Mouse (Mus musculus) ES-CJ7 (cell line): ENCODE results near the gene Olfr12.

Source experiments
- DNase-seq: peaks from one replicate; pipeline ENCODE4 v3.0.0; 2011; ENCODE audit warnings: low read depth, low spot score

Olfr12 gene

DNA sequence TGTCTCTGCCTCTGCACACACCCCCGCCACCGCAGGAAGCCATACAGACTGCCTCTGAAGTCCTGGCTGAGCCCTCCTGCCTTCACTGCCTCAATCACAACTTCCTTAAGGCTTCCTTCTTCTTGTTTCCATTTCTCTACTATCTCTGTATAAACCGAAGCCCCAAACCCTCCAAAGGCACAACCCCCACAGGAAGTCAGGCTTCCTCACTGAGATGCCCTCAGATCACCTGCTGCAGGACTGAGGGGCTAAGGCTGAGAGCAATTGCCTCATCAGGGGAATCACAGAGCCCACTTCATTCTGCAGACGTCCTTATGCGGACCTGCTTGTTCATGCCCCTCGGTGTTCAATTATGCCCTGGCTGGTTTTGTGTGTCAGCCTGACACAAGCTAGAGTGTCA lies 22.8 kb downstream of the Olfr12 start:
- DNase-seq = no peak

DNA sequence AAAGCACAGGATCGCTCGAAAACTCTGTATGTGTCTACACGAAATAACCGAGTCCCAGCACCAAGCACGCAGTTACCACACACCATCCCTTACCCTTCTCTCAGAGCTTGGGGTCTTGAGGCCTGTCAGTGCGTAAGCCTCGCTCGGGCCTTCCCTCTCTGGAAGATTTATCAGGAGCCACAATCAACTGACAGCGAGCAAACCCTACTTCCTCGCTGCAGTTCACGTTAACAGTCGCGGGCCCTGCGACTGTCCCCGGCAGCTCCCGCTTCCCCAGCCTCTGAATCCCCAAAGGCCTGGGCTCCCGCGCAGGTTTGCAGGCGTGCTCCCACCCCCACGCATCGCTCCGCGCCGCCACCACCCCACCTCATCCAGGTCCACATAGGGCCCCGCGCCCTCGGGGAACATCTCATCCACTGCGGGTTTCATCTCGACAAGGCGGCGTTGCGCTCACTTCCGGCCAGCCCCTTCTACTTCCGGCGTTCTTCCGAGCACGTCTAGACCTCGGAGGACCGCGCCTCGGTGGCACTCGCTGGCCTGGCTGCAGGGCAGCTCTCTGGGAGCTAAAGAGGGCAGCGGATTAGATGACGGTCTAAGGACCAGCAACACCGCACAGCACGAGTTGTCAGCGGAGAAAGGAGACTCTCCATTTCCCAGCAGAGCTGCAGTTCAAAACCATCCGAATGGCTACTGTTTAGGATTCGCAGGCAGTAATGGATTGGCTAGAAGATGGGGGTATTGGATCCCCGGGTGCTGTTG lies 24.1 kb downstream of the Olfr12 start, which contains the start of gene Cops9:
Gene Cops9 (minus strand): TSS at position 472 of the 759 bp plus-strand sequence.
- DNase-seq = peak; percentile 90

DNA sequence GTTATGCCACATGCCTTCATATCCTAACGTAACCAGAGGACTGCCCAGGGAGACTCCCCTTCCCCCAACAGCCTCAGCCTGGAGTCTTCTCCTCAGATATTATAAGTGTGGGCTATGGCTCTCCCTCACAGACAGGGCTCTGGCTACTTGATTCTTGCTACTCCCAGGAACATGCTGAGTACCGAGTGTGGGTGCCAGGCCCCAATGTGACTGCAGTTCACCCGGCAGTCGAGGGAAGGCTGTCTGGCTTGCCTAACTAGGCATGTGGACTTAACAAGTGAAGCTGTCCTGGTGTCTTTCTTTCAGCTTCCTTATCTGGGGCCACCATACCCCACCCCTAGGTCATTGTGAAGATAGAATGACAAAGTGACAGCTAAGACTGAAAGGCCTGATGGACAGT lies 26.1 kb downstream of the Olfr12 start:
- no peak for DNase-seq

DNA sequence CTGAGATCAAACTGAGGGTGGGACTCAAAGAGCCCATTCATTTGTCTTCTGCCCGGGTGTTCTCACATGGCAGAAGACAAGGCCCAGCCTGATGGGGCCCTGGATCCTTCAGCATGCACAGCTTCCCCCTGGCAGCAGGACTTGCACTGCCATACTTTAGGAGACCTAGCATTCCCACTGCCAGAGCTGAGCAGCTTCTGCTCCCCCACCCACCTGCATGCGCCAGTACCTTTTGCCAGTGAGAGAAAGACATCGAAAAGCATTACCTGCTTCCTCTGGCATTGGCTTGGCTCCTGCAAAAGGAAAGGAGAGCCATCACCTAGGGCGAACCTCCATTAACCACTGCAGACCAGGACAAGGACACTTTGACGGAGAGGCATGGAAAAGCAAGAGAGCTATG lies 27.3 kb downstream of the Olfr12 start:
- DNase-seq = no peak

DNA sequence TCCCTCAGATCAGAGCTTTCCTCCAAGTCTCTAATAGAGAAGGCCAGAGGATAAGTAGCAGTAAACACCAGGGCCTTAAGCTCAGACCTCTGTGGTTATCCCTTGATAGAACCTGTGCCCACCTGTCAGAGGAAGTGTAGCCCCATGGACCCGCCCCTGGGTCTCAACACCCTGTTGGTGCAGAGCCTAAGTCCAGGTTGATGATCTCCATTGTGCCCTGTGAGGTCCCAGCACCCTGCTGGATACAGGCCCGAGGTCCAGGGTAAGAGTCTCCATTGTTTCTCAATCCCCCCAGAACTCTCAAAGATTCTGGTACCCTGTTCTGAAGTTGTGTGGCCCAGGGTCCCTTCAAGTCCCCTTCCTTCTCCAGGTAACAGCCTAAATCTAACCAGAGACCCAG lies 28.5 kb downstream of the Olfr12 start:
- DNase-seq = no peak

DNA sequence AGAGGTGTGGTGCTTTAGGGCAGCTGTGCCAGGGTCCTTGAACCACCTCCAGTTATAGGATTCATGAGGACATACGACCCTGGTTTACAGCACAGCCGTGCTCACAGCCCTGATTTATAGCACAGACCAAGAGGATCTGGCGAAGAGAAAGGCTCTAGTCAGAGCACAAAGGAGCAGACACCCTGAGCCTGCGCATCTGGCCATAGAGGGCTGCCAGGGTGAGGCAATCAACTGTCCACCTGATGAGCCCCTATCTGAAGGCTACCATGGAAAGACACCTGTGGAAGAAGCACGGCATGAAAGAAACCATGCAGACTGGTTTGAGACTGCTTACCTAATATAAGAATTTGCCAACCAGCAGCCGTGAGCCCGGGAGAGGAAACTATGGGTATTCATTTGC lies 29.0 kb downstream of the Olfr12 start:
- DNase-seq = no peak

DNA sequence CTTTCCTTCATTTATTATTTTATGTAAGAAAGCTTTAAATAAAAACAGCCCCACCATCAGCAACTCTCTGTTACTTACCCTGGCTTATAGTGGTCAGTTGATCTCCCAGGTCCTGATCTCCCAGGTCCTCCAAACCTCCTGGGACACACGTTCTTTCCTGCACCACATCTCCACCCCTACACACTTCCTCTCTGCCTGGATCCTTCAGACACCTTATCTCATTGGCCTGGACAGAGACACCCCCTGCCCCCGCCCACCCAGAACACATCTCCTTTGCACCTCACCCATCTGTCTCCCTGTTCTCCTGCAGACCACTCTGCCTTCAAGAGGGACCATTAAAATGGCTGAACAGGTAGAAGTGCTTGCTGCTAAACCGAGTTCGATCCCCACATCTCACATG lies 29.4 kb downstream of the Olfr12 start:
- no peak for DNase-seq

DNA sequence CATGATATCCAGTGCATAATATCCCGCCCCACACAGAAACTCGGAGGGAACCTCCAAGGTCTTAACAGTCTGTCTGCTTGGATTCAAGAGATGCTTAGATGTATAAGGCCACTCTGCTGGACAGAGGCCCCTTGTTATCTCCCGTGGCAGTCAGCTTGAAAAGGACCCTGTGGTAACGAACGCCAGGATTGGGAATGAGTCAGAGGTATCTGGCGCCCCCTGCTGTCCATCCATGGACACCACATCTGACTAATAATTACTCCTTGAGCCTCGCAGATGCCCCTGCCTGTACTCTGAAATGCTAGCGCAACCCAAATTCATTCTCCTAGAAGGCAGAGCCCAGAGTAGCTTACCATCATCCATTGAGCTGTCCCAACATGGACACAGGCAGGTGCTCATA lies 30.2 kb downstream of the Olfr12 start:
- DNase-seq = peak; percentile 84

DNA sequence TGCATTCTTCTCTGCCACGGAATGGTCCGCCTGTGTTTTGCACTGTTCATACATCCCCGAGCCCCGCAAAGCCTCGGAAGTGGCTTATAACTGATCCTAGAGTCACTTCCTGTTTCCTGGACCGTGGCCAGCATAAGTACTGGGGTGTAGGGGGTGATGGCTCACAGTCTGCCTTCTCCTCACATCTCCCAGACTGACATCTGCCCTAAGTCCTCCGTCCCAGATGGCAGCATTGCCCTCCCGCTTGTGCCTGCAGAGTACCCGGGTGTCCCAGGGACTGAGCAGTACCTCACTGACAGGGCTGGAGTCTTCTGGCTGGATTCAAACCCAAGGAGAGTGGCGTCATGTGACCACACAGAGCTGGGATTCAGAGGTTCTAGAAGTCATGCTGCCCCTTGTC lies 30.6 kb downstream of the Olfr12 start:
- DNase-seq = no peak

DNA sequence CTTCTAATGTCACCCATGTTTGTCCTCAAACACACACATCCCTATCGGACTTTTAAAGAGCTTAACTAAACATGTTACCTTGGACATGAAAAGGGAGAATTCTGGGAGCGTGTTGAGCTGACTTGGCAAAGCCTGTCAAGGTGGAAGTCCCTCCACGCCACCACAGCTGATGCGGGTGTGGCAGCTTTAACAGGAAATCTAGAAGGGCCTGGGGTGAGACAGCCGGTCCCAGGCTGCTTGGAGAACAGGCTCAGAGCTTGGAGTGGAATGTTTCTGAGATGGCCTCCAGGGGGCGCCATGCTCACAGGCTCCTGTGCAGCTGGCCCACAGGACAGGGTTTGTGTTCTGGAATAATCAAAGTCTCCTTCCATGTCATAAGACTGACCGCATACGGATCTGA lies 31.1 kb downstream of the Olfr12 start, which contains the start of gene Otos:
Gene Otos (minus strand): TSS at position 169 of the 400 bp plus-strand sequence.
- DNase-seq = peak; percentile 89

DNA sequence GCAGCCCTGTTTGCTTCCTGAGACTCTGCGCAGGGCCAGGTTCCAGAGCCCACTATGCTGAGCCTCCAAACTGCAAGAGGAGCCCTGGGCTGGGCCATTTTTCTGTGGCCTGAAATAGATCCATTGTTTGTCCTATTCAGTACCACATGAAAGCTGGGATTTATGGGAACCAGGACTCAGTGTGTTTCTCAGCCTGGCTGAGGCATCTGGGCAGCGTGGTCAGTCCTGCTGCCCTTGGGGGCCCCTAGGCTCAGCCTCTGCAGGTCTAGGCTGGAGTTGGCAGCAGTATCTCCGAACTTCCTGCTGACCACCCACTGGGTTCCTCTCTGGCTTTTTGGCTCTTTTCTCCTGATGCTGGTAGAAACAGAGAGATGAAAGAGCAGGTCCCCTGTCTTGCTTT lies 33.9 kb downstream of the Olfr12 start:
- no peak for DNase-seq

DNA sequence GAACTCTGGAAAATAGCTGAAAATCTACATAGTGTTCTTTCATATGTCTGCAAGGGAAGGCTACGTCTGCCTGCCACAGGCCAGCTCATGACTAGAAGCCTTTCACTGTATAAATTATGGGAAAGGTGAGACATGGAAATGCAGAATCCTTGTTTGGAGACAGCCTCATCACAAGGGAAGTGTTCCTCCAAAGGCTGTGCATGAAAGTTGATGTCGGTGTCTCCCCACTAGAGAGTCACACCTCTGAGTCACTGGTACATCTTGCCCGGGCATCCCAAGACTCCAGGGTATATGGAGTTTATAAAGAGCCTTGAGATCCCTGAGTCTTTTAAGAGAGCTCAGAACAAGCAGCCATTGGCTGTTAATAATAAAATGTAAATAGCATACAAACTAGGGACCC lies 35.6 kb downstream of the Olfr12 start:
- no peak for DNase-seq

DNA sequence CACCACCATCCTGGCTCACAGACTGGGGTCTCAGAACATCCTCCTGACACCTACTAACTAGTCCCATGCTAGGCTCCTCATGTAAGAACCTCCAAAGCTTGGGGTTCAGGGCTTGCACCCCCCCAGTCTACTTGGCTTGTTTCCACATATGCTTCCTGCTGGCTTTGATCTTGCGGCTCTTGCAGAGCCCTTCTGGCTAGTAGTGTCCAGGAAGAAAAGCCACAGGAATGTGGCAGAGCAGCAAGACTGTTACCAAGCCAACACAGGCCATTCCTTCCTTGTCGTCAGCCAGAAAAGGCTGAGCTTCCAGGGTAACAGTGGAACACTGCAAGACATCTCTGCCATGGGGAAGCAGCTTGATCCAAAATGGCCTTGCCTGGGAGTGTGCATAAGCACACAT lies 37.1 kb downstream of the Olfr12 start:
- DNase-seq = no peak

DNA sequence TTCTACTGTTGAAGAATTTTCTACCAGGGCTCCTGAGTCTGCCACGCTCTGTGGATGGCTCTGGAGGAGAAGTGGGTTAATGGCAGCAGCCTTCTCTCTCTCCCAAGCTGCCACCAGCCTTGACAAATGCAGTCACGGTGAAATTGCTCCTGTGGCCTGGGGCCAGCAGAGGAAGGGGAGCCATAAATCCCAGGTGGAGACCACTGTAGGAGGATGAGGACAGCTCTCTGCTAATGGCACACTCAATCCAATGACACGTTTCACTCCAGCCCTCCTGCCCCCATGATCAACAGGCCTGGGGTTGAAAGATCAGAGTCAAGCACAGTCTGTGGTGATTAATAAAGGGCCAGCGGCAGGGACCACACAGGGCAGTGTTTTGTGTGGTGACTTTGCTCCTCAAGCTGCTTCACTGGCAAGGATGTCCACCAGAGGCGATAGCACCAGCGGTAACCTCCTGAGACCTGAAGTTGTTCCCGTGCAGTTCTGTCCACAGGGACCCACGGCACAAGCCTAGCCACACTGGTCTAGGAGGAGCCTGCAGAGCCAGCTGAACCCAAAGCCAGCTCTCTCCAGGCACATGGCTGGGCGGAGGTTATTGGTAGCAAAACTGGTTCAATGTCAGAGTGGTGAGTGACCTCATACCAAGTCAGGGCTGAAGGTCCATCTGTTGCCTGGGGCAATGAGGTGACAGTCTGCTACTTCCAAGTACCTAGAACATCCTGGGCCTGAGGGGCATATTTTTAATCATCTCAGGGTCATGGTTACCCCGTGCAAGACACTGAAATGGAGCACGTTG lies 39.6 kb downstream of the Olfr12 start:
- no peak for DNase-seq

DNA sequence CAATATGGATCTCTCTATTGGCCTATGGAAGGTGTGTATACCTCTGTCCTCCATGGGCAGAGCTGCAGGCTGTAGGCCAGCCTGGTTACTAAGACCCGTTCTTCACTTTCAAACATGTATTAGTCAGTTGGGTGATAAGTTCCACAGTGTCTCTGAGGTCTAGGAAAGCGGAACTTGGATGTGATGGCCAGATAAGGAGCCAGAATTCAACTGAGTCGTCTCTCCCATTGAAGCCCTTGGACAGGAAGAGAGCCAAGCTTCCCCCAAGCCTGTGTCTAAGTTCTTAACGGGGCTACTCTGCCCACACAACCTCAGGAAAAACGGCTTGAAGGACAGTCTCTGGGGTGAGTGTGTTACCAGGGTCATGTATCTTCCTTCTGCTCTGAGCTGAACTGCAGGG lies 41.8 kb downstream of the Olfr12 start:
- no peak for DNase-seq

DNA sequence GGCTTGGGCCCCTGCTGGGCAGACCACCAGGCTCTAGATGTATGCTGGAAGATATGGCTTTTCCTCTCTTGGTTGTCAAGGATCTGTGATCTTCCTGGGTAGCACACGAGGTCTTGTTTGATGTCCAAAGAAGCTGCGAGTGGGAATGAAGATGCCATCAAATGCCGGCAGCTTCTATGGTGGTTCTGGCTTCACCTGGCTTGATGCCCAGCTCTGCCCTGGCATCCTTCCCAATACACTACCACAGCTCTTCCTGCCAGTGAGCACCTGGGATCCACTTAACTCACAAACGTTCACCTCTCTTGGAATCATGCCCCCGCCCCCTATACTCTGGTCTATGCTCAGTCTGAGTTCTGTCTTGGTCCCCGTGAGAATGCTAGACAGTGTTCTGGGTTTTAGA lies 49.5 kb downstream of the Olfr12 start:
- DNase-seq = no peak

DNA sequence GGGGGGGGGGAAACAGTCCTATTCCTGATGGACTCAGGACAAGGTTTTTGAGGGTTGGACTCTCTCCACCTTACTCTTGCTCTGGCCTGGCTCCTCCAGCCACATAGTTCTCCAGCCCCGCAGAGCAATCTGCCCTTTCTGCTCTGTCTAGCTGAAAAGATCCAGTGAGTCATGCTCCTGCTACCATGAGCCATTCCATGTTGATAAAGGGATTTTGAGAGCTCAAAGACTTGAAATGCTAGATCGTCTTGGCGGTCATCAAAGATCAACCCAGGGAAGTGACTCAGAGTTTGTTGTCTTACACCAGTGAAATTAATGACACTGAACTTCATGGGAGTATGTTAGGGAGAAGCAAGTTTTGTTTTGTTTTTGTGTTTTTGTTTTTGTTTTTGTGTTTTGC lies 51.8 kb downstream of the Olfr12 start:
- DNase-seq = no peak

DNA sequence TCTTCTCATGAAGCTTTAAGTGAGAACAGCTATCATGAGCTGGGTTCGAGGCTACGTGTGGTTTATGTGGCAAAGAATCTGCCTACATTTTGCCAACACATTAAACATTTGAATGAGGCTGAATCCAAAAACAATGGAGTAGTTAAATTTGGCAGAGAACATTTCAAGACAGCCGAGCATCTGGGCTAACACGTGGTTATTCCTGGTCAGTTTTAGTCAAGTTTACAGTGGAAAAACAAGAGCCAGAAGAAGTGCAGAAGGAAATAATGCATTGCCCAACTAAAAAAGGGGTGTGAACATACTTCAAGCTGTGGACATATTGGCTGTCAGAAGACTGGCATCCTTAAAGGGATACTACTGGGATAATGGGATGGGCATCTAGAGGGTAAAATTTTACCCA lies 53.7 kb downstream of the Olfr12 start:
- DNase-seq = no peak
